Mouse (Mus musculus): ENCODE measurements around the gene Kif1c. TPM values are rescaled to one million over a fixed set of nuclear protein-coding genes. Genes with fewer than 3 reads are reported as not detected.

Kif1c gene
- polyA plus RNA-seq, 1 experiment from 2014 or later = 1.1 TPM

GRCm38 (mm10) chr11:70655571-70656455, 44.5 kb upstream of the Kif1c start:
- Histone ChIP-seq H3K36me3 (ENCODE audit: control insufficient read depth, insufficient read depth) (peaks cover 19% of the 10 kb centered on the region), H3K27me3 (ENCODE audit: control insufficient read depth, insufficient read depth, low read depth, low read length) (peaks cover 2% of the 10 kb centered on the region; the same call in 1 of the 2 replicates), H3K9ac (ENCODE audit: low read depth, low read length) (peak overlapping the region; percentile 100), H3K9me3 (replicated peaks; ENCODE audit: control insufficient read depth, low read length) (no peaks in the 10 kb centered on the region), H3K27ac (ENCODE audit: low read length) (peak overlapping the region; percentile 99), H3K4me3 (ENCODE audit: low read depth, low read length) (peak overlapping the region; percentile 99), H3K4me2 (ENCODE audit: low read depth, low read length) (peak overlapping the region; percentile 92), H3K4me1 (ENCODE audit: control insufficient read depth, low read depth, low read length) (peaks cover 43% of the 10 kb centered on the region)
- under 1% methylated on average over 61 of the region's 61 CpGs for WGBS (ENCODE audit: insufficient replicate concordance)
- no peak for ATAC-seq (ENCODE audit: low read depth)

DNA sequence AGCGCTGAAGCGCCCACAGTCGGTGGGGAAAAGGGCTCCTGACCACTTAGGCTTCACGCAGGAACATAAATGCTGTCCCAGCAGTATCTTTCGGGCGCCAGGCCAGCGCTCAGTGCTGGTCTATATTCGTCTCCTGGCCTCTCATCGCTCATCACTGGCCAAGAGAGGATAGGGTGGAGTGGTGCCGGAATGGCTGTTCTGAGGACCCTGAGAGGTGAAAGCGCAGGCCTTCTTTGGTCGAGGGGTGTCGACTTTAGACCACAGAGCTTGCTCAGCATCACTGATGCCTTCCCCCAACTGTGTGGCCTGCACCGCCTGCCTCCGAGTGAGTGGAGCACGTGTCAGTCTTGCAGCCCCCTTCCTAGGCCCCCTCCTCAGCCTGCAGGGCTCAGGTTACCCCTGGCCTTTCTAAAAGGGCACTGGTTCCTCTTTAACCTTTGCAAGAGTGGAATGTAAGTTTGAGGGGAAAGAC, 43.9 kb upstream of the Kif1c start:
- Histone ChIP-seq H3K27me3 (ENCODE audit: control insufficient read depth, insufficient read depth, low read depth, low read length) (peaks cover 2% of the 10 kb centered on the region; the same call in 1 of the 2 replicates), H3K36me3 (ENCODE audit: control insufficient read depth, insufficient read depth) (peaks cover 12% of the 10 kb centered on the region), H3K4me3 (ENCODE audit: low read depth, low read length) (peak overlapping the region; percentile 99), H3K9ac (ENCODE audit: low read depth, low read length) (peak overlapping the region; percentile 100; the same call in 1 of the 2 replicates), H3K4me2 (ENCODE audit: low read depth, low read length) (peak overlapping the region; percentile 92), H3K9me3 (replicated peaks; ENCODE audit: control insufficient read depth, low read length) (no peaks in the 10 kb centered on the region), H3K27ac (ENCODE audit: low read length) (peak overlapping the region; percentile 2; the same call in 1 of the 2 replicates), H3K4me1 (ENCODE audit: control insufficient read depth, low read depth, low read length) (peaks cover 36% of the 10 kb centered on the region)
- 25% methylated on average over 16 of the region's 16 CpGs for WGBS (ENCODE audit: insufficient replicate concordance)
- no peak for ATAC-seq (ENCODE audit: low read depth)

- WGBS (ENCODE audit: insufficient replicate concordance) = 17% methylated on average over 3 of the region's 3 CpGs
- Histone ChIP-seq H3K4me2 (ENCODE audit: low read depth, low read length) (peak within 1 kb of the TSS; percentile 92), H3K4me1 (ENCODE audit: control insufficient read depth, low read depth, low read length) (peaks cover 31% of the 10 kb centered on the region), H3K27ac (ENCODE audit: low read length) (peak within 1 kb of the TSS; percentile 99), H3K4me3 (ENCODE audit: low read depth, low read length) (peak within 1 kb of the TSS; percentile 99), H3K9me3 (replicated peaks; ENCODE audit: control insufficient read depth, low read length) (no peaks in the 10 kb centered on the region), H3K9ac (ENCODE audit: low read depth, low read length) (peak within 1 kb of the TSS; percentile 100), H3K36me3 (ENCODE audit: control insufficient read depth, insufficient read depth) (peaks cover 7% of the 10 kb centered on the region), H3K27me3 (ENCODE audit: control insufficient read depth, insufficient read depth, low read depth, low read length) (peaks cover 2% of the 10 kb centered on the region; the same call in 1 of the 2 replicates)
- ATAC-seq (ENCODE audit: low read depth) = no peak
These were observed 43.4 kb upstream of the Kif1c start, which contains the start of gene Eno3 for GRCm38 (mm10) chr11:70656964-70657363. TSS of gene Eno3 (plus strand) at chr11:70657202.

GRCm38 (mm10) chr11:70657573-70657972, 42.8 kb upstream of the Kif1c start:
- Histone ChIP-seq H3K36me3 (ENCODE audit: control insufficient read depth, insufficient read depth) (peaks cover 5% of the 10 kb centered on the region; the same call in 1 of the 2 replicates), H3K4me3 (ENCODE audit: low read depth, low read length) (no peak overlapping the region), H3K4me2 (ENCODE audit: low read depth, low read length) (no peak overlapping the region), H3K9ac (ENCODE audit: low read depth, low read length) (no peak overlapping the region), H3K4me1 (ENCODE audit: control insufficient read depth, low read depth, low read length) (peaks cover 25% of the 10 kb centered on the region), H3K27ac (ENCODE audit: low read length) (no peak overlapping the region), H3K9me3 (replicated peaks; ENCODE audit: control insufficient read depth, low read length) (no peaks in the 10 kb centered on the region), H3K27me3 (ENCODE audit: control insufficient read depth, insufficient read depth, low read depth, low read length) (peaks cover 2% of the 10 kb centered on the region; the same call in 1 of the 2 replicates)
- WGBS (ENCODE audit: insufficient replicate concordance) = 42% methylated on average over 6 of the region's 6 CpGs
- ATAC-seq (ENCODE audit: low read depth) = no peak

DNA sequence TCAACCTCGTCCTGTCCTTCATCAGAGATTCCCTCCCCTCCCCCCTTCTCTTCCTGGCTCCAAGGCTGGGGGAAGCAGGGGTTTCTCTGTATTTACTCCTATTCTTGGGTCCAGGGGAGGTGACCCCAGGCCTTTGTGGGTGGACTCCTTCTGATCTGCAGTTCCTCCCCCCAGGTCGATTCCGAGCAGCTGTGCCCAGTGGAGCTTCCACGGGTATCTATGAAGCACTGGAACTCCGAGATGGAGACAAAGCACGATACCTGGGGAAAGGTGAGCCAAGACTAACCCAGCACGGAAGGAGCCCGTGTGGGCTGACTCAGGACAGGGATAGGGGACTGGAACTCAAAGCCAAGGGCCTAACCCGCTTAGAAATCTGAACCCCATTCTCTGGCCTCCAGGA, 42.4 kb upstream of the Kif1c start:
- no peak overlapping the region for H3K4me3 ChIP-seq (ENCODE audit: low read depth, low read length)
- no peaks in the 10 kb centered on the region for H3K9me3 ChIP-seq (replicated peaks; ENCODE audit: control insufficient read depth, low read length)
- 59% methylated on average over 9 of the region's 9 CpGs for WGBS (ENCODE audit: insufficient replicate concordance)
- H3K9ac ChIP-seq (ENCODE audit: low read depth, low read length) = no peak overlapping the region
- peaks cover 8% of the 10 kb centered on the region for H3K36me3 ChIP-seq (ENCODE audit: control insufficient read depth, insufficient read depth)
- H3K27ac ChIP-seq (ENCODE audit: low read length) = no peak overlapping the region
- H3K27me3 ChIP-seq (ENCODE audit: control insufficient read depth, insufficient read depth, low read depth, low read length) = peaks cover 2% of the 10 kb centered on the region; the same call in 1 of the 2 replicates
- no peak overlapping the region for H3K4me2 ChIP-seq (ENCODE audit: low read depth, low read length)
- peaks cover 21% of the 10 kb centered on the region for H3K4me1 ChIP-seq (ENCODE audit: control insufficient read depth, low read depth, low read length)
- ATAC-seq (ENCODE audit: low read depth) = no peak

DNA sequence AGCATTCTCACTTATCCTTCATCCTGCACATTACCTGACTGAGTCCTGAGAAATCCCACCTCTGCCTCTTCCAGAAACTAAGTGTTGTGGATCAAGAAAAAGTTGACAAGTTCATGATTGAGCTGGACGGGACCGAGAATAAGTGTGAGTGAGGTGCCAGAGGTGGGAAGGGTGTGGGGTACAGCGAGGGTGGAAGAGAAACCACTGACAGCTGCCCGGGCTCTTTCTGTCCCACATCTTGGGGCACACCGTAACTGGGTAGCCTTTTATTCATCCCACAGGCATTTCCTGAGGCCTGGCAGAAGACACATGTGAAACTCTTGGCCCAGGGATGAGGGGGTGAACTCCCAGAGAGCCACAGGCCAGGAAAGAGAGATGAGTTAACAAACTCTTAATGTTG, 41.8 kb upstream of the Kif1c start:
- WGBS (ENCODE audit: insufficient replicate concordance) = 75% methylated on average over 5 of the region's 5 CpGs
- Histone ChIP-seq H3K27ac (ENCODE audit: low read length) (no peak overlapping the region), H3K4me1 (ENCODE audit: control insufficient read depth, low read depth, low read length) (peaks cover 20% of the 10 kb centered on the region), H3K4me3 (ENCODE audit: low read depth, low read length) (no peak overlapping the region), H3K4me2 (ENCODE audit: low read depth, low read length) (no peak overlapping the region), H3K9ac (ENCODE audit: low read depth, low read length) (no peak overlapping the region), H3K27me3 (ENCODE audit: control insufficient read depth, insufficient read depth, low read depth, low read length) (peaks cover 2% of the 10 kb centered on the region; the same call in 1 of the 2 replicates), H3K36me3 (ENCODE audit: control insufficient read depth, insufficient read depth) (peaks cover 10% of the 10 kb centered on the region), H3K9me3 (replicated peaks; ENCODE audit: control insufficient read depth, low read length) (no peaks in the 10 kb centered on the region)
- no peak for ATAC-seq (ENCODE audit: low read depth)

GRCm38 (mm10) chr11:70658942-70659341, 41.4 kb upstream of the Kif1c start:
- H3K27ac ChIP-seq (ENCODE audit: low read length) = no peak overlapping the region
- H3K4me2 ChIP-seq (ENCODE audit: low read depth, low read length) = no peak overlapping the region
- H3K27me3 ChIP-seq (ENCODE audit: control insufficient read depth, insufficient read depth, low read depth, low read length) = peaks cover 2% of the 10 kb centered on the region; the same call in 1 of the 2 replicates
- H3K36me3 ChIP-seq (ENCODE audit: control insufficient read depth, insufficient read depth) = peaks cover 14% of the 10 kb centered on the region
- peaks cover 20% of the 10 kb centered on the region for H3K4me1 ChIP-seq (ENCODE audit: control insufficient read depth, low read depth, low read length)
- no peaks in the 10 kb centered on the region for H3K9me3 ChIP-seq (replicated peaks; ENCODE audit: control insufficient read depth, low read length)
- H3K4me3 ChIP-seq (ENCODE audit: low read depth, low read length) = no peak overlapping the region
- ATAC-seq (ENCODE audit: low read depth) = no peak
- no peak overlapping the region for H3K9ac ChIP-seq (ENCODE audit: low read depth, low read length)
- 62% methylated on average over 8 of the region's 8 CpGs for WGBS (ENCODE audit: insufficient replicate concordance)

GRCm38 (mm10) chr11:70660571-70660970, 39.8 kb upstream of the Kif1c start:
- peaks cover 2% of the 10 kb centered on the region; the same call in 1 of the 2 replicates for H3K27me3 ChIP-seq (ENCODE audit: control insufficient read depth, insufficient read depth, low read depth, low read length)
- no peak overlapping the region for H3K4me2 ChIP-seq (ENCODE audit: low read depth, low read length)
- no peaks in the 10 kb centered on the region for H3K9me3 ChIP-seq (replicated peaks; ENCODE audit: control insufficient read depth, low read length)
- H3K27ac ChIP-seq (ENCODE audit: low read length) = no peak overlapping the region
- no peak overlapping the region for H3K9ac ChIP-seq (ENCODE audit: low read depth, low read length)
- peaks cover 14% of the 10 kb centered on the region for H3K4me1 ChIP-seq (ENCODE audit: control insufficient read depth, low read depth, low read length)
- peaks cover 24% of the 10 kb centered on the region for H3K36me3 ChIP-seq (ENCODE audit: control insufficient read depth, insufficient read depth)
- ATAC-seq (ENCODE audit: low read depth) = no peak
- 77% methylated on average over 8 of the region's 8 CpGs for WGBS (ENCODE audit: insufficient replicate concordance)
- H3K4me3 ChIP-seq (ENCODE audit: low read depth, low read length) = no peak overlapping the region

GRCm38 (mm10) chr11:70663101-70663500, 37.2 kb upstream of the Kif1c start:
- peaks cover 10% of the 10 kb centered on the region for H3K4me1 ChIP-seq (ENCODE audit: control insufficient read depth, low read depth, low read length)
- H3K9me3 ChIP-seq (replicated peaks; ENCODE audit: control insufficient read depth, low read length) = no peaks in the 10 kb centered on the region
- H3K36me3 ChIP-seq (ENCODE audit: control insufficient read depth, insufficient read depth) = peaks cover 24% of the 10 kb centered on the region
- no peak overlapping the region for H3K27ac ChIP-seq (ENCODE audit: low read length)
- no peak for ATAC-seq (ENCODE audit: low read depth)
- H3K4me3 ChIP-seq (ENCODE audit: low read depth, low read length) = no peak overlapping the region
- 83% methylated on average over 8 of the region's 8 CpGs for WGBS (ENCODE audit: insufficient replicate concordance)
- H3K4me2 ChIP-seq (ENCODE audit: low read depth, low read length) = no peak overlapping the region
- H3K27me3 ChIP-seq (ENCODE audit: control insufficient read depth, insufficient read depth, low read depth, low read length) = no peaks in the 10 kb centered on the region
- H3K9ac ChIP-seq (ENCODE audit: low read depth, low read length) = no peak overlapping the region

Data from liver, embryonic 16.5 days (tissue).